Mouse (Mus musculus) telencephalon, adult 2 months (tissue): ENCODE data around the gene Gm49322.

Experiments used
- DNase-seq: peaks from one replicate; pipeline ENCODE4 v3.0.0-alpha.2; 2011; ENCODE audit warnings: low read depth, low spot score

Gm49322 gene

GRCm38 (mm10) chr10:80584045-80584488, 21.8 kb upstream of the Gm49322 start:
- DNase-seq: no peak

GRCm38 (mm10) chr10:80584642-80585552, 20.9 kb upstream of the Gm49322 start:
- DNase-seq: no peak

- DNase-seq: no peak
Measured at GRCm38 (mm10) chr10:80585581-80585980, 20.2 kb upstream of the Gm49322 start.

- DNase-seq: no peak
Measured at GRCm38 (mm10) chr10:80586407-80587304, 19.2 kb upstream of the Gm49322 start.

- no peak for DNase-seq
Measured at GRCm38 (mm10) chr10:80587305-80587657, 18.5 kb upstream of the Gm49322 start.

- DNase-seq: no peak
Measured at GRCm38 (mm10) chr10:80589127-80589878, 16.5 kb upstream of the Gm49322 start.

- peak; percentile 98 for DNase-seq
Measured at GRCm38 (mm10) chr10:80589879-80590854, 15.7 kb upstream of the Gm49322 start, which contains the start of gene Abhd17a. Abhd17a (minus strand) TSS chr10:80590341.

- DNase-seq: no peak
Measured at GRCm38 (mm10) chr10:80596318-80596717, 9.5 kb upstream of the Gm49322 start.

- DNase-seq: peak; percentile 96
Measured at GRCm38 (mm10) chr10:80602698-80603325, 3.0 kb upstream of the Gm49322 start, which contains the start of the genes Scamp4 and Adat3. Scamp4 (plus strand) TSS chr10:80602872. Adat3 (plus strand) TSS chr10:80602880.

- DNase-seq: no peak
Measured at GRCm38 (mm10) chr10:80603364-80603763, 2.5 kb upstream of the Gm49322 start.

- DNase-seq: no peak
Measured at GRCm38 (mm10) chr10:80604001-80604509, 1.8 kb upstream of the Gm49322 start.

- no peak for DNase-seq
Measured at GRCm38 (mm10) chr10:80604988-80605387, 833 bp upstream of the Gm49322 start.

GRCm38 (mm10) chr10:80606306-80606705, 485 bp downstream of the Gm49322 start:
- no peak for DNase-seq

GRCm38 (mm10) chr10:80606737-80607350, 1.0 kb downstream of the Gm49322 start:
- no peak for DNase-seq

GRCm38 (mm10) chr10:80608435-80608834, 2.6 kb downstream of the Gm49322 start:
- no peak for DNase-seq

- DNase-seq: no peak
Measured at GRCm38 (mm10) chr10:80609269-80609924, 3.6 kb downstream of the Gm49322 start.

GRCm38 (mm10) chr10:80610116-80610785, 4.4 kb downstream of the Gm49322 start:
- DNase-seq: no peak

- no peak for DNase-seq
Measured at GRCm38 (mm10) chr10:80611024-80611423, 5.2 kb downstream of the Gm49322 start.
